Mouse (Mus musculus) forebrain, embryonic 15.5 days (tissue): ENCODE measurements at regions not wholly inside any gene's neighbourhood (a gene's known extent, or its start where the extent isn't known, plus 50 kb on each side); places are given as distances from the start of the nearest gene placed in this dataset.
"Not testable (repeated sequence)": the region's sequence is repeated elsewhere in the genome, so short reads cannot be mapped to it uniquely, and the experiment has no call there.

Experiments used
- ATAC-seq: fragments of 200-750 bp; cut with Nextera tagmentation; replicated peaks from 2 replicates; pipeline ENCODE4 v1.8.0; 2017; ENCODE audit warnings: mild to moderate bottlenecking, moderate TSS enrichment, moderate library complexity
- H3K27ac ChIP-seq: fragments of 300-500 bp; sonication (generic); replicated peaks from 2 replicates; pipeline ENCODE4 v1.5.1; 2015; ENCODE audit warnings: mild to moderate bottlenecking, inconsistent platforms
- H3K27me3 ChIP-seq: fragments of 300-500 bp; sonication (generic); 2 replicates; pipeline ENCODE4 v1.6.1; 2015; ENCODE audit warnings: inconsistent platforms
- H3K36me3 ChIP-seq: fragments of 300-500 bp; sonication (generic); 2 replicates; pipeline ENCODE4 v1.6.1; 2015; ENCODE audit warnings: mild to moderate bottlenecking, inconsistent platforms
- H3K4me1 ChIP-seq: fragments of 300-500 bp; sonication (generic); 2 replicates; pipeline ENCODE4 v1.6.1; 2015; ENCODE audit warnings: inconsistent platforms
- H3K4me2 ChIP-seq: fragments of 300-500 bp; sonication (generic); replicated peaks from 2 replicates; pipeline ENCODE4 v1.6.1; 2015; ENCODE audit warnings: mild to moderate bottlenecking, inconsistent platforms
- H3K4me3 ChIP-seq: fragments of 300-500 bp; sonication (generic); 2 replicates; pipeline ENCODE4 v1.5.1; 2015; ENCODE audit warnings: mild to moderate bottlenecking, inconsistent platforms
- H3K9ac ChIP-seq: fragments of 300-500 bp; sonication (generic); replicated peaks from 2 replicates; pipeline ENCODE4 v1.6.1; 2015; ENCODE audit warnings: mild to moderate bottlenecking, inconsistent platforms
- H3K9me3 ChIP-seq: fragments of 300-500 bp; sonication (generic); 2 replicates; pipeline ENCODE4 v1.6.1; 2016; ENCODE audit warnings: inconsistent platforms
- WGBS: fragments of 180-500 bp; shearing (Covaris S2); methylation state at CpG from one replicate; pipeline ENCODE4 v1.1.7; 2015; ENCODE audit warnings: mixed read lengths; 5-methylcytosine and 5-hydroxymethylcytosine counted together

DNA sequence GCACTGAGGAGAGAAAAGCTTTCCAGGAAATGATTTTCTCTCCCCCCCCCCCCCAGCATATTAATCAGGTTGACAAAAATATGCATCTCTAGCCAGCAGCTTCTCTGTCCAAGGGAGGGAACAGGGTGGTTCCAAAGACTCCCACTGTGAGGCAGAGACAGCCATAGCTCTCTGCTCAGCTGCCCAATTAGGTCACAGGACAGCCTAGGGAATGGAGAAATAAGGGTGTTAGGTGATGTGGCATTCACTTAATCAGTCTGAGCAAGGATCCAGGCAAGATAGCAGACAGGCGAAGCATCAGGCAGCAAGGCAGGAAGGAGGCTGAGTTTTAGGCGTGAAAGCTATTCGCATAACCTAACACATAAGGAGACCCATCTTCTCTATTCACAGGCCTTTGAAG lies 266.2 kb upstream of the Meis2 start:
- Histone ChIP-seq H3K9ac (no peak overlapping the region), H3K4me1 (no peaks in the 10 kb centered on the region), H3K27ac (no peak overlapping the region), H3K4me2 (no peak overlapping the region), H3K36me3 (no peaks in the 10 kb centered on the region), H3K4me3 (no peak overlapping the region), H3K9me3 (no peaks in the 10 kb centered on the region), H3K27me3 (no peaks in the 10 kb centered on the region)
- WGBS = 85% methylated on average over 3 of the region's 3 CpGs
- no peak for ATAC-seq

GRCm38 (mm10) chr2:116322039-116322770 lies 256.6 kb upstream of the Meis2 start:
- WGBS = 18% methylated on average over 14 of the region's 14 CpGs
- peak overlapping the region; percentile 79 for H3K27ac ChIP-seq
- peak; percentile 61 for ATAC-seq

GRCm38 (mm10) chr2:116299551-116299950 lies 233.9 kb upstream of the Meis2 start:
- H3K4me3 ChIP-seq = no peak overlapping the region
- H3K4me1 ChIP-seq = no peaks in the 10 kb centered on the region
- no peak for ATAC-seq
- H3K36me3 ChIP-seq = no peaks in the 10 kb centered on the region
- no peaks in the 10 kb centered on the region for H3K9me3 ChIP-seq
- H3K27me3 ChIP-seq = no peaks in the 10 kb centered on the region
- H3K9ac ChIP-seq = no peak overlapping the region
- H3K27ac ChIP-seq = no peak overlapping the region
- H3K4me2 ChIP-seq = no peak overlapping the region
- 36% methylated on average over 1 of the region's 1 CpGs for WGBS

More at GRCm38 (mm10) chr2:116322039-116322770, 256.6 kb upstream of the Meis2 start:
- Histone ChIP-seq H3K4me3 (no peak overlapping the region), H3K9me3 (no peaks in the 10 kb centered on the region), H3K36me3 (no peaks in the 10 kb centered on the region), H3K4me2 (no peak overlapping the region), H3K27me3 (no peaks in the 10 kb centered on the region), H3K9ac (no peak overlapping the region), H3K4me1 (peaks cover 38% of the 10 kb centered on the region)

DNA sequence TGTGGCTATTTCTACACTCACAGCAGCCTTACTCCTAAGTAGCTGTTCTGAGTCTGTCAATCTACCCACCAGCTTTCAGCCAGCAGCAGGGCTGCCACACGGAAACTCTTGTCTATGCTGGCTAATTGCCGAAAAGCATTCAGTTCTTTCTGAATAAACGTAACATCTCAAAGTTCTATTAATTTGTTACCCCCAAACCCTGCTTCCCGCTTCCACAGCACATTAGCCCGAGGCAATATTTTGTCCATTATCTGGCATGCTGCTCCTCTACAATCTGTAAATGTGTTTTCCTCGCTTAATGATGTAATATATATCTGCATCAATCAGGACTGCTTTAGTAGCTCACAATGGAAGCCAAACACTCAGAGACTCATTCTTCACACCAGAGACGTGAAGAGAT lies 224.2 kb upstream of the Meis2 start:
- Histone ChIP-seq H3K36me3 (no peaks in the 10 kb centered on the region), H3K27ac (no peak overlapping the region), H3K4me1 (peaks cover 4% of the 10 kb centered on the region; the same call in 1 of the 2 replicates), H3K9ac (no peak overlapping the region), H3K4me2 (no peak overlapping the region), H3K27me3 (no peaks in the 10 kb centered on the region), H3K4me3 (no peak overlapping the region), H3K9me3 (no peaks in the 10 kb centered on the region)
- ATAC-seq = no peak
- WGBS = 35% methylated on average over 7 of the region's 7 CpGs

DNA sequence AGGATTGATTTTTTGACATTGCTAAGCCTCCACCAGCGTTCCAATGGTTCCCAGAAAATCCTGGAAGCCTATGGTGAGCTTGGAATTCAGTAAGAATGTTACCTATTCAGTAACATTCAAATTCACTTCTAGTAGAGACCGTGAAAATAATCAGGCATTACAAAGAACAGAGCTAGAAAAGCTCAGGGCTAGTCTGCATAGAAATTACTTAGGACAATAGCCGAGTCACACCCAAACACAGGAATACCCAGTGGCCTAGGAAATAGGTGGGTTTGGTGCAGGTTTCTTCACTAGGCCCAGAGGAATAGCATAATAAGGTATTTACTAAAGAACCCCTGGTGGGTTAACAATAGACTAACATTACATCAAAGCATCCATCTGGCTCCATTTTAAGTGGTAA lies 177.6 kb upstream of the Meis2 start:
- H3K36me3 ChIP-seq, H3K4me3 ChIP-seq, H3K9ac ChIP-seq, H3K4me2 ChIP-seq, H3K9me3 ChIP-seq, ATAC-seq, H3K4me1 ChIP-seq, H3K27me3 ChIP-seq, H3K27ac ChIP-seq: not testable (repeated sequence)
- WGBS = 42% methylated on average over 3 of the region's 3 CpGs

DNA sequence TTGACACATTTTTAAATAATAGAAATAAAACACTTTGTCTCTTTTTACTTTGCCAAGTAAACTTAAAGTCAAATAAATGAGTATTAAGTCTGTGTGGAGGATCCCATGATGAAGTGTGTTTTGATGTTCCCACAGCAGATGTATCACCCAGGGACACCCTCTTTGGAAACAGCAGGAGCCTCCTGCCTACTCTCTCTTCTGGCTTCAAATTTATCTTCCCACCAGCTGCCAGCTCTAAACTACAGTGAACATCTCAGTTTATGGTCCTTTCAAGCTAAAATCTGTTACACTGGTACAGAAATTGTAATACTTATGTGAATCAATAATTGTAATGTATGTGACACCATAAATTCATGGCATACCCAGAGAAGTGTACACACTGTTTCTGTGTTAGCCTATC lies 171.1 kb upstream of the Meis2 start:
- ATAC-seq = no peak
- no peaks in the 10 kb centered on the region for H3K4me1 ChIP-seq
- H3K27me3 ChIP-seq = no peaks in the 10 kb centered on the region
- H3K9ac ChIP-seq = no peak overlapping the region
- no peak overlapping the region for H3K4me3 ChIP-seq
- no peaks in the 10 kb centered on the region for H3K36me3 ChIP-seq
- H3K9me3 ChIP-seq = no peaks in the 10 kb centered on the region
- no peak overlapping the region for H3K4me2 ChIP-seq
- H3K27ac ChIP-seq = no peak overlapping the region

DNA sequence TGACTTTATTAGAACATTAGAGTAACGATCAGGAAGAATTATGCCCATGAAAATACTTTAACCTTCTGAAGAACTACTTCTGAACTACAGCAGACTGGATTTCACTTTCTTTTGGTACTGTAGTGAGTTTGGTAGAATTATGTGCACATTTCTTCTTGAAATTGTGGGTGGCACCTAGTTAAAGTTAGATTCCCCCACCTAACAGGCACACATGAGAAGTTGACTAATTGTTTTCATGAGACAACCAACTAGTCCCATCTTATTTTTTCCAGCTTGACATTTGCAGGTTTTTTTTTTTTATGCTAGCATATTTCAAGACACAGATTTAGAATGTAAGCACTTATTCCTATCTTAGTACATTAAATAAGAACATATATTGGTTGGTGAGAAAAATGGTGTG lies 167.2 kb upstream of the Meis2 start:
- no peak for ATAC-seq
- H3K27ac ChIP-seq = no peak overlapping the region
- no peak overlapping the region for H3K9ac ChIP-seq
- no peaks in the 10 kb centered on the region for H3K9me3 ChIP-seq
- H3K4me2 ChIP-seq = no peak overlapping the region
- no peak overlapping the region for H3K4me3 ChIP-seq
- WGBS = 83% methylated on average over 1 of the region's 1 CpGs
- H3K36me3 ChIP-seq = no peaks in the 10 kb centered on the region
- H3K27me3 ChIP-seq = no peaks in the 10 kb centered on the region
- H3K4me1 ChIP-seq = no peaks in the 10 kb centered on the region

DNA sequence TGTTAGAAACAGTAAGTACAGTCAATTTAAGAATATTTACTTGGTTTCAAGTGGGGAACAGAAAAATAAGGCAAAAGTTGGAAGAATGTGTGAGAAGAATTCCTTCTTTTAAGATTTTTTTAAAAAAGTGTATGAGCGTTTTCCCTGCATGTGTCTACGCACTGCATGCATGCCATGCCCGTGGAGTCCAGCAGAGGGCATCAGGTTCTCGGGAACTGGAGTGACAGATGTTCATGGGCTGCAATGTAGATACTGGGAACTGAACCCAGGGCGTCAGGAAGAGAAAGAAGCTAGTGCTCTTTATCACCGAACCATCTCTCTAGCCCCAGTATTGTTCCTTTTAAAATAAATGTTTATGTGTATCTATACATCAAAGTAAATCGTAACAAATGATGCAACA lies 150.8 kb upstream of the Meis2 start:
- Histone ChIP-seq H3K9me3 (no peaks in the 10 kb centered on the region), H3K27me3 (no peaks in the 10 kb centered on the region), H3K4me1 (0 out of 2 replicates have a peak, but pooled peaks cover 2% of the 10 kb centered on the region), H3K36me3 (no peaks in the 10 kb centered on the region), H3K27ac (no peak overlapping the region), H3K4me2 (no peak overlapping the region), H3K4me3 (no peak overlapping the region), H3K9ac (no peak overlapping the region)
- 79% methylated on average over 7 of the region's 7 CpGs for WGBS
- ATAC-seq = no peak

DNA sequence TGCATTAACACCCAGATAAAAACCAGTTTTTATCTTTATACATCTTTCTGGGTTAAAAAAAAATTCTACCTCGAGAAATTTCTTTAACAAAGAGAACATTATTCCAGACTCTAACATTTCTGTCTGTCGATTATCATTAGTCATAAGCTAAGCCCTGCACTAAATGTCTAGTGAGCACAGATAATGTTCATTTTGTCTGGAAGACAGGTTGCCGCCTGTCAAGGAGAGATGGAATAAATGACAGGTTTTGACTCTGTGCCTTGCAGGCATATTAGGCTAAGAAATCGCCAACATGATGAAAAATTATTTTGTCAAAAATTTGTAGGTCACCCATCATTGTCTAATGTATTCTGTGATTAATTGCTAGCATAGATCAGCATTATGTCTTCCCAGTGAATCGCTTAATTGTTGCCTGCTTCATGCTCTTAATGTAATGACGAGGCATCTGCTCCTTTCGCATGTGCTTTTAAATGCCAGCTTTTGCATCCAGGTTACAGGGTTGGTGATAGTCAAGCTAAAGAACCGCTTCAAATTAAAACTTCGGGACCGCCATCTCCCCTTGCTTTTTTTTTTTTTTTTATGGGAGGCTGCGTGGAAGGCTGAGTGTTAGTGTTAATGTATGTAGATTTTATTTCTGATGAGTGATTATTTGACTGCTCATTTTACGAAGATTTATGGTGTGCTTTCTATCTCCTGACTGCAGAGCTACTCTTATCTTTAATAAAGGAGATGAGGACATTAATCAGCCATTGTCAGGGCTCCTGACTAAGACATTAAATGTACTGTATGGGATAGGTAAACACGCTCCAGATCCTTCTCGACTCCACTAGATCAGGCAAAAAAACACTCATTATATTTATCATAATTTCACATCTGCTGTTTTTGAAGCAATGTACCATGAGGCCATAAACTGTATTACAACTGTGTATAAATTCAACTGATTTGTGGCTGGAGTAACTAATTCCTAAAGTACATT lies 135.9 kb upstream of the Meis2 start:
- H3K9me3 ChIP-seq = no peaks in the 10 kb centered on the region
- WGBS = 45% methylated on average over 14 of the region's 14 CpGs
- no peak overlapping the region for H3K4me3 ChIP-seq
- ATAC-seq = peak; percentile 88
- H3K27ac ChIP-seq = peak overlapping the region; percentile 43
- peaks cover 15% of the 10 kb centered on the region for H3K4me1 ChIP-seq
- no peak overlapping the region for H3K9ac ChIP-seq
- H3K27me3 ChIP-seq = no peaks in the 10 kb centered on the region
- no peaks in the 10 kb centered on the region for H3K36me3 ChIP-seq
- no peak overlapping the region for H3K4me2 ChIP-seq

GRCm38 (mm10) chr2:116200795-116201194 lies 135.2 kb upstream of the Meis2 start:
- Histone ChIP-seq H3K9me3 (no peaks in the 10 kb centered on the region), H3K4me2 (no peak overlapping the region), H3K36me3 (no peaks in the 10 kb centered on the region), H3K9ac (no peak overlapping the region), H3K27me3 (no peaks in the 10 kb centered on the region), H3K4me1 (peaks cover 15% of the 10 kb centered on the region), H3K27ac (peak overlapping the region; percentile 43), H3K4me3 (no peak overlapping the region)
- ATAC-seq = peak; percentile 42; the same call in 1 of the 2 replicates
- 52% methylated on average over 5 of the region's 5 CpGs for WGBS

DNA sequence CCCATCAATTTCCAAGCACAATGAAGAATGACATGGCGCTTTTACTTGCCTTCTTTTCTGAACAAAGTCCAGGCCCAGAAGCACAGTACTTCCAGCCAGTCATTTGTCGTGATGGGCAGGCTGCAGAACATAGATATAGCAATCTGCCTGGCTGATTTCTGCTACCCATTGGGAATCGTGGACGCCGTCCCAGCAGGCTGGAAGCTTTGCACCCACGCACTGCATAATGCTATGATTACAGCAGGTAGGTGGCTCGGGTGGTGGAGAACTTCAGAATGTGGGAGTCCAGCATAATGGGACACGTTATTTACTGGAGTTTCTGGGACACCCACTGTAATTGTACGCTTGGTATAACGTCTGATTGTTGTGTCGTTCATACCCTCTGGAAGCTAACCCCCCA lies 116.2 kb upstream of the Meis2 start:
- H3K9ac ChIP-seq = no peak overlapping the region
- no peaks in the 10 kb centered on the region for H3K4me1 ChIP-seq
- WGBS = 60% methylated on average over 11 of the region's 11 CpGs
- no peaks in the 10 kb centered on the region for H3K9me3 ChIP-seq
- no peaks in the 10 kb centered on the region for H3K27me3 ChIP-seq
- H3K4me2 ChIP-seq = no peak overlapping the region
- ATAC-seq = no peak
- H3K36me3 ChIP-seq = no peaks in the 10 kb centered on the region
- H3K27ac ChIP-seq = no peak overlapping the region
- no peak overlapping the region for H3K4me3 ChIP-seq

GRCm38 (mm10) chr2:116177155-116177554 lies 111.5 kb upstream of the Meis2 start:
- no peak for ATAC-seq
- H3K4me3 ChIP-seq = no peak overlapping the region
- H3K36me3 ChIP-seq = no peaks in the 10 kb centered on the region
- H3K27ac ChIP-seq = no peak overlapping the region
- no peaks in the 10 kb centered on the region for H3K9me3 ChIP-seq
- H3K4me1 ChIP-seq = no peaks in the 10 kb centered on the region
- H3K9ac ChIP-seq = no peak overlapping the region
- H3K27me3 ChIP-seq = no peaks in the 10 kb centered on the region
- H3K4me2 ChIP-seq = no peak overlapping the region
- 82% methylated on average over 3 of the region's 3 CpGs for WGBS
